Mouse (Mus musculus) spleen, adult 2 months (tissue): ENCODE results near the gene Csf2rb.

ENCODE experiments used
- CTCF ChIP-seq: fragments of 200-500 bp; IDR thresholded peaks from 2 replicates; pipeline ENCODE4 v1.5.1; 2011; ENCODE audit warnings: mild to moderate bottlenecking, inconsistent platforms; ENCODE audit not compliant: insufficient read depth, insufficient read length, insufficient replicate concordance; ENCODE audit errors: extremely low read depth
- POLR2A ChIP-seq: fragments of 200-500 bp; IDR thresholded peaks from 2 replicates; pipeline ENCODE4 v1.6.1; 2011; ENCODE audit warnings: low read depth, low read length, inconsistent platforms

DNA sequence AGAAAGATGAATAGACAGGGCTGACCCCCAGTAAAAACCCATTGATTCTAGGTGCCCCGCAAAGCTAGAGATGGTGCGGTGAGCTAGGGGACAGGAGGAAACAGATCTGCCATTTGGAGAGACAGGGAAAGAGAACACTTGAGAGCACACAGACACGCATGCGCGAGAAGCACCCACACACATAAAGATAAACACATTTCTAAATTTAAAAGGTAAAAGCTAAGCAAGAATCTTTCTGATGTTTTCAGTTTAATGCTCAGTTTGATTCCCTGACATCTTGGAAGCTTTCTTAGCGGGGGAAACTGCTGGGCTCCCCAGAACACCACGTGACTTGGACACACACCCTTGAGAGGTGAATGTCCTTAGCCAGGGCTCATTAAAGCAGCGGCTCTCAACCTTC lies 41.3 kb downstream of the Csf2rb start:
- TF ChIP-seq CTCF (no peak), POLR2A (no peak)
